Mouse (Mus musculus) frontal cortex, adult 2 months (tissue): Measurements from ENCODE around the gene AU041133. TPM values are rescaled to one million over a fixed set of nuclear protein-coding genes. Genes with fewer than 3 reads are reported as not detected.
"Not testable (repeated sequence)": the region's sequence is repeated elsewhere in the genome, so short reads cannot be mapped to it uniquely, and the experiment has no call there.

ENCODE experiments used
- DNase-seq, 2 experiments: peaks; one replicate each; pipeline ENCODE4 v3.0.0; 2022; ENCODE audit warnings: low spot score in 1 of 2; ENCODE audit errors: extremely low spot score in 1 of 2
- polyA plus RNA-seq: library from polyadenylated mRNA; depleted of rRNA; stranded (reverse); fragments of >200 nt; gene quantifications from 2 replicates; pipeline ENCODE4 v1.2.3, GENCODE M21; 2012; rRNA removed

AU041133 gene
- polyA plus RNA-seq, result 3.1 and 3.7 TPM in 2 replicates

GRCm38 (mm10) chr10:82127850-82128401, at the start of gene AU041133:
Gene AU041133, plus strand, starts transcription at chr10:82128013.
- peak; percentile 90 to 93 for DNase-seq

- DNase-seq, result peak; percentile 69 to 81
These were observed 44.8 kb upstream of the AU041133 start, which contains the start of gene BC024063 for GRCm38 (mm10) chr10:82082728-82083621. Gene BC024063, plus strand, starts transcription at chr10:82083353.

- not testable (repeated sequence) for DNase-seq
These were observed 44.2 kb upstream of the AU041133 start for GRCm38 (mm10) chr10:82083622-82083971.

GRCm38 (mm10) chr10:82117206-82117605, 10.6 kb upstream of the AU041133 start:
- no peak for DNase-seq

GRCm38 (mm10) chr10:82145282-82145681, 17.5 kb downstream of the AU041133 start:
- no peak for DNase-seq

- DNase-seq, result no peak
These were observed 19.8 kb downstream of the AU041133 start for GRCm38 (mm10) chr10:82147571-82147970.

- DNase-seq, result no peak
These were observed 40.0 kb downstream of the AU041133 start for GRCm38 (mm10) chr10:82167777-82168176.

- DNase-seq, result no peak
These were observed 42.0 kb downstream of the AU041133 start for GRCm38 (mm10) chr10:82169776-82170175.

GRCm38 (mm10) chr10:82170808-82171207, 43.0 kb downstream of the AU041133 start:
- peak in 1 of 2 experiments; percentile 23 for DNase-seq

GRCm38 (mm10) chr10:82178257-82179064, 50.6 kb downstream of the AU041133 start:
- peak; percentile 67 to 91 for DNase-seq

Other genes with a start within 250 kb of the AU041133 start
- gene Zfp781, start 197.5 kb upstream of the AU041133 start, polyA plus RNA-seq, result 2.5 and 2.9 TPM in 2 replicates
- gene Zfp873, start 79.9 kb upstream of the AU041133 start, polyA plus RNA-seq, result 7.1 and 7.7 TPM in 2 replicates
- 1.6 and 2.3 TPM in 2 replicates for gene BC024063, start 44.7 kb upstream of the AU041133 start, polyA plus RNA-seq
- 22.9 and 24.5 TPM in 2 replicates for gene Zfp938, start 113.3 kb downstream of the AU041133 start, polyA plus RNA-seq
- gene 4932415D10Rik, start 188.6 kb downstream of the AU041133 start, polyA plus RNA-seq, result not detected in 2 replicates
- gene Gm4924, start 226.2 kb downstream of the AU041133 start, polyA plus RNA-seq, result 5.1 and 6.1 TPM in 2 replicates